Mouse (Mus musculus): Measurements from ENCODE around the gene Deup1.

DNA sequence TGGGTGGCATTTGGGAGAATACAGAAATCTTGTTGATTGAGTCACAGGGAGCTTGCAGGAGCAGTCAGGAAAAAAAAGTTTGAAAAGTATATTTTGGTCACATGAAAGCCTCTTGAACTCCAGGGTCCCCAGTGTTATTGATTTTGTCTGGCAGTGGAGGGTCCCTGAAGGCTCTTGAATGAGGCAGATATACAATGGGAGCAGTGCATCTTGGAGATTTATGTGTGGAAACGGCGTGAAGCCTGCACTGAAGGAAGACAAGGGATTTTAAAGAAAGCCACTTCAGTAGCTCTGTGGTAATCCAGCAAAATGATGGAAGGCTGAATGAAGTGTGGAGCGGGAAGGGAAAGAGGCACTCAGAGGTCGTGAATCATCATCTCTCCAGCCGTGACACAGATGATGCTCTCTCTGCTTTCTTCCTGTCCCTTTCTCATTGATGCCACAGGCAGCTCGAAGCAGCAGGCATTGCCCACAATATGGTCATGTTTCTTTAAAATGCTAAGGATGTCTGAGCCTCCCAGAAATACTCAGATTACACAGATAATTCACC, 30.6 kb upstream of the Deup1 start:
- TF ChIP-seq CEBPB (IDR thresholded peaks at IDR 0.05; ENCODE audit: low read depth) (no peak), CTCF (IDR thresholded peaks at IDR 0.05; ENCODE audit: control insufficient read depth, insufficient read depth, insufficient read length) (no peak), USF1 (IDR thresholded peaks at IDR 0.05; ENCODE audit: low read depth) (no peak)

Data from C2C12 (cell line).